Mouse (Mus musculus): ENCODE results near the gene Itm2b. TPM values are rescaled to one million over a fixed set of nuclear protein-coding genes. Genes with fewer than 3 reads are reported as not detected.

The Itm2b gene
- polyA plus RNA-seq, 1 experiment from 2014 or later: 405 TPM

DNA sequence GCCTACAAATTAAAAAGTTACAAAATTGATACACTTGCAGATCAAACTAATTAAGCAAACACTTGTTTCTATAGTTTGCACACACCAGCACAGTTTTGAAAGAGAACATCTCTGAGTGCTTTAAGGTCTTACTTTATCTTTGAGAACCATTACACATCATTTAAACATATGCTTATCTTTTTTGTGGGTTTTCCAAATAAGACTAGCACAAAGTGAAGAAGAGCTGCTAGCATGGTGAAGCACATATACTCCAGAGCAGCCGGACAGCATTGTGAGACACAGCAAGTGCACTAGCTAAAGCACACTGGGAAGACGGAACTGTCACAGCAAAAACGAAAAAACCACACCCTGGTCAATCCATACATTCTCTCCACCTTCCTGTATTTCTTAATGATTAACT is 62.9 kb downstream of the Itm2b start:
- H3K4me3 ChIP-seq (replicated peaks): peak overlapping the region; percentile 99
- peaks cover 65% of the 10 kb centered on the region for H3K4me1 ChIP-seq (replicated peaks)
- peak; percentile 59 for ATAC-seq (ENCODE audit: low read depth)
- WGBS (ENCODE audit: insufficient replicate concordance): 7% methylated on average over 3 of the region's 3 CpGs
- no peaks in the 10 kb centered on the region for H3K9me3 ChIP-seq (replicated peaks)
- H3K9ac ChIP-seq: peak overlapping the region; percentile 98
- H3K27ac ChIP-seq: peak overlapping the region; percentile 91
- peaks cover 19% of the 10 kb centered on the region for H3K36me3 ChIP-seq
- H3K4me2 ChIP-seq: peak overlapping the region; percentile 76
- no peaks in the 10 kb centered on the region for H3K27me3 ChIP-seq
- peak; percentile 46 for DNase-seq

DNA sequence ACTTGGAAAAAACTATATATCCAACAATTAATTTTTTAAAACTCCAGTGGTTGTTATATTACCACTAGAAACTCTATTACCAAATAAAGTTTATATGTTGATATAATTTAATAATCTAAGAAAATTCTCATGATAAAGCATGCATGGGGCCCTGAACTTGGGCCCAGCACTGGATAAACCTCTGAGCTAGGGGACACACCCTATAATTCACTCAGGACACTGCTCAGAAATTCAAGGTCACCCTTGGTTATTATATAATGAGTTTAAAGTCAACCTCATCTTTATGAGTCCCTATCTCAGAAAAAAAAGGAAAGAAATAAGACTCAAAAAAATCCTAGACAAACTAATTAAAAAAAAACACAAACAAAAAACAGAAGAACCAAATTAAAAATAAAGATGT is 68.2 kb downstream of the Itm2b start:
- Histone ChIP-seq H3K4me1 (replicated peaks) (peaks cover 73% of the 10 kb centered on the region), H3K27me3 (no peaks in the 10 kb centered on the region), H3K4me3 (replicated peaks) (no peak overlapping the region), H3K27ac (no peak overlapping the region), H3K4me2 (no peak overlapping the region), H3K9ac (no peak overlapping the region), H3K36me3 (peaks cover 23% of the 10 kb centered on the region), H3K9me3 (replicated peaks) (no peaks in the 10 kb centered on the region)
- ATAC-seq (ENCODE audit: low read depth): no peak
- DNase-seq: no peak

DNA sequence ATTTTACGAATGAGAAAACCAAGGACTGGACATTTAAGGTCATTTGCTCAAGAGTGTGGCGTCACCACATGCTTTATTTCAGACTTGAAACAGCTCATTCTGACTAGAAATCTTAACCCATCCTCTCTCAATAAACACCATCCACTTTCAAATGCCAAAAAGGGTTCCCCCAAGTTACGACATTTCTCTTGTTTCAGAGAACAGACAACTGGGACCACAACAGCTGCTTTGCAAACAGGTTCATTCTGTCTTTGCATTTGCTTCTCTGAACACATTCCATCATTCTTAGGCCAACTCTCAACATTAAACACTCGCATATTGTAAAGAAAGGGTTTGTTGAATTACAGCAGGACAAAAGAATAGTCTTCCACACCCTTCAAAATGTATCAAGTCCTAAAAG is 71.2 kb downstream of the Itm2b start:
- whole genome bisulfite sequencing (ENCODE audit: insufficient replicate concordance): 77% methylated on average over 4 of the region's 4 CpGs
- peak overlapping the region; percentile 31; the same call in 1 of the 2 replicates for H3K27ac ChIP-seq
- H3K9me3 ChIP-seq (replicated peaks): no peaks in the 10 kb centered on the region
- H3K4me1 ChIP-seq (replicated peaks): peaks cover 59% of the 10 kb centered on the region
- no peak for ATAC-seq (ENCODE audit: low read depth)
- peaks cover 11% of the 10 kb centered on the region; the same call in 1 of the 2 replicates for H3K36me3 ChIP-seq
- no peak for DNase-seq
- H3K4me3 ChIP-seq (replicated peaks): no peak overlapping the region
- H3K4me2 ChIP-seq: no peak overlapping the region
- H3K27me3 ChIP-seq: no peaks in the 10 kb centered on the region
- no peak overlapping the region for H3K9ac ChIP-seq

DNA sequence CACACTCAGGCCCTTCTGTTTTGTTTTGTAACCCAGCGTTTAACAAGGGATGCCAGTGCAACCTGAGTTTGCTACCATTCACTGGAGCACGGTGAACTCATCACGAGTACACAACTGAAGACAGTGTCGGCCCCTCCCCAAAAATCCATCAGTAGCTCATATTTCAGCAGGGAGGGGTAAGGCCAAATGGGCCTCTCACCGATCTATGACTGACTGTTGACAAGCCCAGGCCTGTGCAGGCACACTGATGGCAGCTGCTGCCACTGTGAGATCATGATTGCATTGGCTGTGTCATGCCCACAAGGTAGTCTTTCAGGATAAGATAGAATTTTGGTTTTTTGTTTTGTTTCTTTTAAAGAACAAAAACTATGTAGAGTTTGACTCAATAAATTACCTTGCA is 71.7 kb downstream of the Itm2b start:
- no peaks in the 10 kb centered on the region for H3K27me3 ChIP-seq
- peak overlapping the region; percentile 7; the same call in 1 of the 2 replicates for H3K9ac ChIP-seq
- H3K36me3 ChIP-seq: peaks cover 6% of the 10 kb centered on the region; the same call in 1 of the 2 replicates
- no peak overlapping the region for H3K4me2 ChIP-seq
- WGBS (ENCODE audit: insufficient replicate concordance): 46% methylated on average over 5 of the region's 5 CpGs
- peak; percentile 31 for DNase-seq
- no peaks in the 10 kb centered on the region for H3K9me3 ChIP-seq (replicated peaks)
- peak; percentile 79 for ATAC-seq (ENCODE audit: low read depth)
- no peak overlapping the region for H3K4me3 ChIP-seq (replicated peaks)
- no peak overlapping the region for H3K27ac ChIP-seq
- peaks cover 54% of the 10 kb centered on the region for H3K4me1 ChIP-seq (replicated peaks)

DNA sequence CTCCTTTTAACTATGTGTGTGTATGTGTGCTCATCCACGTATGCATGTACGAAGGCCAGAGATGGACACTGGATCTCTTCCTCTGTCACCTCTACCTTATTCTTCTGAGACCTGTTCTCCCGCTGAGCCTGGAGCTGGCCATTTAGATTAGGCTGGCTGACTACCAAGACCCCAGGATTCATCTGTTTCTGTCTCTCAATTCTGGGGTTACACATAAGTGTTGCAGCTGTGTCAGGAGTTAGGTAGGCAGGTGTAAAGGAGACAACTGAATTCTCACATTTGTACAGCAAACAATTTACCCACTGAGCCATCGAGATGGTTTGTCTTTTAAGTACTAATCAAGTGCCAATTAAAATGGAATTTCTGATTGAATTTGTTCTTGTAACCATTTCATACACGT is 72.2 kb downstream of the Itm2b start:
- ATAC-seq (ENCODE audit: low read depth) (no peak), DNase-seq (no peak)
- WGBS (ENCODE audit: insufficient replicate concordance): 80% methylated on average over 5 of the region's 5 CpGs

More for the DNA sequence above, 72.2 kb downstream of the Itm2b start:
- Histone ChIP-seq H3K4me2 (no peak overlapping the region), H3K9me3 (replicated peaks) (no peaks in the 10 kb centered on the region), H3K4me1 (replicated peaks) (peaks cover 54% of the 10 kb centered on the region), H3K9ac (no peak overlapping the region), H3K4me3 (replicated peaks) (no peak overlapping the region), H3K27me3 (no peaks in the 10 kb centered on the region), H3K27ac (no peak overlapping the region), H3K36me3 (0 out of 2 replicates have a peak, but pooled peaks cover 4% of the 10 kb centered on the region)

Other genes starting within 250 kb of the Itm2b start
- 3.9 and 5.5 TPM in 2 replicates for gene Lpar6, start 147.4 kb downstream of the Itm2b start, polyA plus RNA-seq (2015; fragmentation: Nextera tagmentation; extraction: Ambion mirVana)
- gene Rb1, start 59.5 kb downstream of the Itm2b start, polyA plus RNA-seq (2015; fragmentation: Nextera tagmentation; extraction: Ambion mirVana): 16.6 and 18.5 TPM in 2 replicates
- gene Med4, start 124.7 kb upstream of the Itm2b start, polyA plus RNA-seq (2015; fragmentation: Nextera tagmentation; extraction: Ambion mirVana): 38.8 and 40.6 TPM in 2 replicates
- gene Sucla2, start 140.0 kb upstream of the Itm2b start, polyA plus RNA-seq (2015; fragmentation: Nextera tagmentation; extraction: Ambion mirVana): 60.6 and 75.1 TPM in 2 replicates
- 4.2 and 5.1 TPM in 2 replicates for gene Nudt15, start 163.0 kb upstream of the Itm2b start, polyA plus RNA-seq (2015; fragmentation: Nextera tagmentation; extraction: Ambion mirVana)